Mouse (Mus musculus) small intestine, adult 2 months (tissue): ENCODE measurements at regions not wholly inside any gene's neighbourhood (a gene's known extent, or its start where the extent isn't known, plus 50 kb on each side); places are given as distances from the start of the nearest gene placed in this dataset.

Experiments
- CTCF ChIP-seq: fragments of 200-500 bp; IDR thresholded peaks from 2 replicates; pipeline ENCODE4 v1.5.1; 2012; ENCODE audit warnings: low read depth, mild to moderate bottlenecking, control low read depth, inconsistent platforms, low read length, moderate library complexity, mixed read lengths; ENCODE audit not compliant: insufficient replicate concordance, insufficient read length; ENCODE audit errors: extremely low read depth
- POLR2A ChIP-seq: fragments of 200-500 bp; IDR thresholded peaks from 2 replicates; pipeline ENCODE4 v1.6.1; 2012; ENCODE audit warnings: low read depth, mild to moderate bottlenecking, control low read depth, inconsistent platforms, low read length, moderate library complexity

- TF ChIP-seq CTCF (no peak), POLR2A (no peak)
Observed at GRCm38 (mm10) chr2:117071098-117071497, 50.1 kb upstream of the Spred1 start.
